Mouse (Mus musculus) embryonic facial prominence, embryonic 14.5 days (tissue): ENCODE data around the gene Tada2a. TPM values are rescaled to one million over a fixed set of nuclear protein-coding genes. Genes with fewer than 3 reads are reported as not detected.
A peak's percentile ranks its signal among the peaks of the same experiment; 100 is the strongest.

Experiments
- ATAC-seq: fragments of 200-750 bp; cut with Nextera tagmentation; 2 replicates; pipeline ENCODE4 v1.8.0; 2017; ENCODE audit warnings: low read depth, moderate number of reproducible peaks, moderate TSS enrichment
- DNase-seq: peaks from one replicate; pipeline ENCODE4 v3.0.0-alpha.2; 2015; ENCODE audit warnings: low spot score
- H3K27ac ChIP-seq: fragments of 300-500 bp; sonication (generic); replicated peaks from 2 replicates; pipeline ENCODE4 v1.5.1; 2014; ENCODE audit warnings: low read depth, mild to moderate bottlenecking, low read length, moderate library complexity
- H3K27me3 ChIP-seq: fragments of 300-500 bp; sonication (generic); replicated peaks from 2 replicates; pipeline ENCODE4 v1.6.1; 2014; ENCODE audit warnings: low read length; ENCODE audit not compliant: control insufficient read depth, insufficient read depth
- H3K36me3 ChIP-seq: fragments of 300-500 bp; sonication (generic); 2 replicates; pipeline ENCODE4 v1.6.1; 2014; ENCODE audit warnings: low read length, mixed read lengths; ENCODE audit not compliant: control insufficient read depth, insufficient read depth
- H3K4me1 ChIP-seq: fragments of 300-500 bp; sonication (generic); 2 replicates; pipeline ENCODE4 v1.6.1; 2014; ENCODE audit warnings: antibody characterized with exemption, low read length; ENCODE audit not compliant: control insufficient read depth, insufficient read depth
- H3K4me2 ChIP-seq: fragments of 300-500 bp; sonication (generic); 2 replicates; pipeline ENCODE4 v1.6.1; 2014; ENCODE audit warnings: low read depth, mild to moderate bottlenecking, low read length, moderate library complexity, mixed read lengths
- H3K4me3 ChIP-seq: fragments of 300-500 bp; sonication (generic); 2 replicates; pipeline ENCODE4 v1.5.1; 2014; ENCODE audit warnings: low read depth, mild to moderate bottlenecking, low read length
- H3K9ac ChIP-seq: fragments of 300-500 bp; sonication (generic); 2 replicates; pipeline ENCODE4 v1.6.1; 2014; ENCODE audit warnings: low read depth, mild to moderate bottlenecking, low read length, moderate library complexity, mixed read lengths
- H3K9me3 ChIP-seq: fragments of 300-500 bp; sonication (generic); 2 replicates; pipeline ENCODE4 v1.6.1; 2016; ENCODE audit warnings: low read length; ENCODE audit not compliant: control insufficient read depth
- WGBS: fragments of 180-500 bp; shearing (Covaris S2); extraction: QIAGEN DNeasy Blood & Tissue Kit; methylation state at CpG from one replicate; pipeline ENCODE4 v1.1.7; 2014; 5-methylcytosine and 5-hydroxymethylcytosine counted together
- polyA plus RNA-seq: library from polyadenylated mRNA; unstranded; fragments of >200 nt; fragmentation: Nextera tagmentation; extraction: Ambion mirVana; gene quantifications from 2 replicates; pipeline ENCODE4 v1.2.1, GENCODE M21; 2014

Tada2a gene
- polyA plus RNA-seq, 1 experiment from 2014 or later, result 29.4 TPM

DNA sequence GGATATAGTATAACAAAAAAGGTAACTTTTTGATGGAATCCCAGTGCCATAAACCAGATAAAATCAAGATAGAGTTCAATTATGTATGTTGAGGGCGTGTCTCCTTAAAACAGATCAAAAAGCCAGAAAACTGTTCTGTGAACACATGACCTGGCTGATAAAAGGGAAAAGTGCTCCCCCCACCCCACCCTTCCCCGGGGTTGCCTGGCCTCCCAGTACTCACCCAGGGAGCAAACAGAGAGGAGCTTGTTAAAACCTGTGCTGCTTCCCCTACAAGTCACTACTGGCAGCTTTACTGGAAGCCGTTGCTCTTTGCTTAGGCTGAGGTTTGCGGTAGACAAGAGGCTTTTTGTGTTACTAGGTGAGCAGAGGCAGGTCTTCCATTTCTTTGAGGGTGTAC lies 82.1 kb downstream of the Tada2a start:
- ATAC-seq, result no peak
- Histone ChIP-seq H3K4me2 (no peak overlapping the region), H3K4me1 (peaks cover 12% of the 10 kb centered on the region), H3K36me3 (no peaks in the 10 kb centered on the region; the same call in 1 of the 2 replicates), H3K9me3 (no peaks in the 10 kb centered on the region), H3K4me3 (no peak overlapping the region), H3K27me3 (no peaks in the 10 kb centered on the region), H3K27ac (peak overlapping the region; percentile 58), H3K9ac (no peak overlapping the region)
- DNase-seq, result peak; percentile 79
- 41% methylated on average over 4 of the region's 4 CpGs for WGBS

DNA sequence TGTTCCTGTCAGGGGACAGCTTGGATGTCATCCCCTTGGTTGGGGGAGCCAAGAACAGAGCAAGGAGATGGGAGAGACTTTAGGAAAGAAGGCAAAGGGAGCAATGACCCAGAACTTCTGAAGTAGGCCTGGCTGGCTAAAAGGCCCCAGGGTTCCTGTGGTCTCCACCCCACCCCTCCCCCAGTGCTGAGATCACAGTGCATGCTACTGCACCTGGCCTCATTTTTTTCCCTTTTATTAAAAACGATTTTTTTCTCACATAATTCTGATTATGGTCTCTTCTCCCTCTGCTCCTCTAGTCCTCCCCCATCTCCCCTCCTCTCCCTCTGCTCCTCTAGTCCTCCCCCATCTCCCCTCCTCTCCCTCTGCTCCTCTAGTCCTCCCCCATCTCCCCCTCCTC lies 84.4 kb downstream of the Tada2a start:
- Histone ChIP-seq H3K4me3 (no peak overlapping the region), H3K9me3 (no peaks in the 10 kb centered on the region), H3K27me3 (no peaks in the 10 kb centered on the region), H3K9ac (no peak overlapping the region), H3K36me3 (peaks cover 11% of the 10 kb centered on the region), H3K4me2 (no peak overlapping the region), H3K27ac (no peak overlapping the region), H3K4me1 (peaks cover 12% of the 10 kb centered on the region)
- 24% methylated on average over 1 of the region's 1 CpGs for WGBS
- ATAC-seq (no peak), DNase-seq (no peak)

DNA sequence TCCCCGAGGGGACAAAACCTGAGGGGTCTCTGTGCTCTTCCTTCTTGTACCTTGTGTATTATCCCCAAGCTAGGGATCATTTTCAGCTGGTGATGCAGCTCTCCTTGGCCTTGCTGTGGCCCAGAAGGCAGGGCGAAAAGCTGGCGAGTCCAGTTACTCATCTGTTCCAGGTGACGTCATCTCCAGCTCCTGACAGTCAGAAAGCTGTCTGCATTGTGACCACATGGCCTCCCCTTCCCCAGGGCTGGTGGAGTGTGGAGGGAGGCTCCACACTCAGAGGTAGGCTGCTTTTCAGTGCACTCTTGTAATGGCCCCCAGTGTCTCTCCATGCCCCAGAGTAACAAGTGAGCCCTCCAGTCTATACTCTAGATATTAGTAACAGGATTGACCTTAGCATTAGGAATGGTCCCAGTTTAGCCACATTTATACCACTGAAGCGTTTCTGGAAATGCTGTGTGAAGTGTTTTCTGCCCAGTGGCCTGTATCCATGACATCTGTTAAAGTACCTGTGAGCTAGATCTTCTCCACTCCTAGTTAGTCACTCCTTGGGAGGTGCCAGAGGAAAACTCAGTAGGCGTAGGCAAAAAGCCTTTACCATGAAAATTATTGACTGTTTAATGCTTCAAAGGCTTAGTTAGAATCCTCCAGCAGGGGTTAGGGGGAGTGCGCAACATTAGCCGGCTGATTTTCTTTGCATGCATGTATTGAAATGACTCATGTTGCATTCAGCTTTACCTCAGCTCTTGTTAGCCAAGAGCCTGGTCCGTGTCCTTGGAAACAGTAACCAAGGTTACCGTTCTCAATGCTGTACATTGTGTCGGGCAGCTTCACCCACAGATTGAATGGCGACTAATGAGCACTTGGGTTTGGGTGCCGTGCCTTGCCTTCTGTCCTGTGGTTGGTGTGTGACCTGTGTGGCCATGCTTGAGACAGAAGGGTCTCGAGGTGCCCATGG lies 86.3 kb downstream of the Tada2a start:
- peak; percentile 88 for ATAC-seq
- no peaks in the 10 kb centered on the region for H3K9me3 ChIP-seq
- WGBS, result 39% methylated on average over 14 of the region's 14 CpGs

DNA sequence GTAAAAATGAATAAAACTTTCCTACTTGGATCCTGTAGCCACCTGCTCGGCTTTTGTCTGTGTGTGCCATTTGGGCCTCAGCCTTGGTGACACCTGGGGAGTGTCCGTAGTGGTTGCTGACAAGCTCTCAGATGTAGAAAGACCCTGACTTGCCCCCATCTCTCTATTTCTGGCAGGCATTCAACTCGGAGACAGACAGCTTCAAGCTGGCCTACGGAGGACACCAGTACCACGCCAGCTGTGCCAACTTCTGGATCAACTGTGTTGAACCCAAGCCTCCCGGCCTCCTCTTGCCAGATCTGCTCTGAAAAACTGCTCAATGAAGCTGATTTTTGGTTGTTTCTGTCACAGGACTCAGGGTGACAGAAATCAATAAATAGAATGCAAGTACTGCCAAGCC lies 88.8 kb downstream of the Tada2a start:
- H3K36me3 ChIP-seq, result peaks cover 11% of the 10 kb centered on the region
- H3K9ac ChIP-seq, result no peak overlapping the region
- DNase-seq (no peak), ATAC-seq (no peak)
- no peak overlapping the region for H3K4me2 ChIP-seq
- H3K4me3 ChIP-seq, result no peak overlapping the region
- H3K9me3 ChIP-seq, result no peaks in the 10 kb centered on the region
- H3K4me1 ChIP-seq, result peaks cover 12% of the 10 kb centered on the region
- 70% methylated on average over 6 of the region's 6 CpGs for WGBS
- H3K27ac ChIP-seq, result no peak overlapping the region
- no peaks in the 10 kb centered on the region for H3K27me3 ChIP-seq

More for the DNA sequence above, 86.3 kb downstream of the Tada2a start:
- DNase-seq, result peak; percentile 93
- Histone ChIP-seq H3K4me1 (peaks cover 12% of the 10 kb centered on the region), H3K9ac (no peak overlapping the region), H3K36me3 (peaks cover 11% of the 10 kb centered on the region), H3K4me3 (no peak overlapping the region), H3K27ac (no peak overlapping the region; the same call in 1 of the 2 replicates), H3K4me2 (no peak overlapping the region), H3K27me3 (no peaks in the 10 kb centered on the region)

DNA sequence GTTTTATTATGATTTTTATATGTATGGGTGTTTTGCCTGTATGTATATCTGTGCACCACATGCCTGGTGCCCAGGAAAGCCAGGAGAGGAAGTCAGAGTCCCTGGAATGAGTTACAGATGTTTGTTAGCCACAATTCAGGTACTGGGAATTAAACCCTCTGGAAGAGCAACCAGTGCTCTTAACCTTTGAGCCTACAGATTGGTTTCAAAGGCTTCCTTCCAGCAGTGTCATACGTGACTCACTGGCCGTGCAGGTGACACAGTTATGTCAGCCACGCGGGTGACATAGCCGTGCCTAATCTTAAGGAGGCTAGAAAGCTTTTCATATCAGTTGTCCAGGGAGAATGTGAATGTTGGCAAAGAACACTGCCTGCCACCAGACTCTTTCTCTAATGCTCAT lies 95.7 kb downstream of the Tada2a start:
- Histone ChIP-seq H3K9me3 (no peaks in the 10 kb centered on the region), H3K27ac (no peak overlapping the region), H3K9ac (no peak overlapping the region), H3K36me3 (peaks cover 17% of the 10 kb centered on the region; the same call in 1 of the 2 replicates), H3K27me3 (no peaks in the 10 kb centered on the region), H3K4me3 (no peak overlapping the region), H3K4me2 (no peak overlapping the region), H3K4me1 (no peaks in the 10 kb centered on the region)
- 40% methylated on average over 5 of the region's 5 CpGs for WGBS
- ATAC-seq (no peak), DNase-seq (no peak)

DNA sequence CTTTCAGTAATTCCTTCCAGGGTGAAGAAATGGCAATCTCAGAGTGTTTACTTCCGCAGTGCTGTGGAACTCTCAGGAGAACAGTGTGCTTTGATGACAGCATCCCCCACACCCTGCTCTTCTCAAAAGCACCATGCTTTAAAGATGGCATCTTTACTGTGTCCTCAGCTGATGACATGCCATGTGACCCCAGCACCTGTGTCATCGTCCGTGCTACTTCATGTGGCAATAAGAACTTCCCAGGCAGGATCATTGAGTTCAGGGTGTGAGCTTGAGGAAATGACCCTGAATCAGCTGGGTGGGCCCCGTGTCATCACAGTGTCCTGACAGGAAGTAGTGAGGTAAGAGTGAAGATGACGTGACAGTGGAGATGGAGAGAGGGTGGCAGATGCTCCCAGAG lies 96.8 kb downstream of the Tada2a start:
- DNase-seq (no peak), ATAC-seq (no peak)
- no peaks in the 10 kb centered on the region for H3K9me3 ChIP-seq
- no peak overlapping the region for H3K4me2 ChIP-seq
- 80% methylated on average over 5 of the region's 5 CpGs for WGBS
- H3K36me3 ChIP-seq, result peaks cover 27% of the 10 kb centered on the region; the same call in 1 of the 2 replicates
- no peak overlapping the region for H3K27ac ChIP-seq
- no peak overlapping the region for H3K4me3 ChIP-seq
- no peaks in the 10 kb centered on the region for H3K4me1 ChIP-seq
- H3K9ac ChIP-seq, result no peak overlapping the region
- H3K27me3 ChIP-seq, result no peaks in the 10 kb centered on the region

DNA sequence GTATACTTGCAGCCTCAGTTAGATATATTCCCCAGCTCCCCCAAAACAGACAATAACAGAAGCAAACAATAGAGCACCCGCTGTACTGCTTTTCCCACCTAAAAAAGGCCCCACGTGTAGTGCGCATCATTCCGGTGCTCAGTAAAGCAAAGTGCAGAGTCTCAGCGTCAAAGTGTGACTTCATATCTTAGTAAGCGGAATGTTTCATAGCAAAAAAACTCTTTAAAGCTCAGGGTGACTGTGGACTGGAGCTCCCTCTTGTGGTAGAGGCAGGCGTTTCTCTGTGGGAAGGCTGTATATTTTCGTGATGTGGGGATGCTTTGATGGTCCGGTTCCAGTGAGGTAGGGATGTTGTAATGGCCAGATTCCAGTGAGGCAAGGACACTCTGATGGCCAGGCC lies 97.4 kb downstream of the Tada2a start:
- H3K9me3 ChIP-seq, result no peaks in the 10 kb centered on the region
- H3K4me2 ChIP-seq, result no peak overlapping the region
- no peak overlapping the region for H3K4me3 ChIP-seq
- no peak for DNase-seq
- H3K36me3 ChIP-seq, result peaks cover 33% of the 10 kb centered on the region
- ATAC-seq, result no peak
- no peaks in the 10 kb centered on the region for H3K4me1 ChIP-seq
- H3K9ac ChIP-seq, result no peak overlapping the region
- no peaks in the 10 kb centered on the region for H3K27me3 ChIP-seq
- H3K27ac ChIP-seq, result no peak overlapping the region
- 51% methylated on average over 9 of the region's 9 CpGs for WGBS
